ENCODE assay signal across 23 mouse cellular contexts in genomic region chr19:56296668-56297067, GRCm38 (mm10). TPM values are rescaled to one million over a fixed set of nuclear protein-coding genes. Genes with fewer than 3 reads are reported as not detected.
DNase-seq lines count a peak whose midpoint lies in the region; ATAC-seq and TF ChIP-seq lines count a peak whose summit lies in the region.
"Had no signal": no experiment of that assay in that cellular context is flagged by ENCODE, and none has a peak within 500 bp of the region (broad histone marks: within the 10 kb centered on the region; RNA-seq: fewer than 3 reads in every experiment).

No protein-coding gene starts in this region.

- H3K4me1 ChIP-seq in kidney, adult 2 months (ENCODE audit: control insufficient read depth, insufficient read depth, low read length): peaks cover 4% of the 10 kb centered on the region; the same call in 1 of the 2 replicates
- H3K4me1 ChIP-seq in stomach, postnatal 0 days (replicated peaks; ENCODE audit: control insufficient read depth, insufficient read depth): 0 out of 2 replicates have a peak, but pooled peaks cover 2% of the 10 kb centered on the region
- H3K4me1 ChIP-seq in heart, embryonic 10.5 days: peaks cover 3% of the 10 kb centered on the region; the same call in 1 of the 2 replicates

- WGBS in kidney, adult 2 months: 74% methylated on average over 9 of the region's 9 CpGs
- WGBS in stomach, postnatal 0 days: 69% methylated on average over 9 of the region's 9 CpGs
- 70% methylated on average over 9 of the region's 9 CpGs for WGBS in heart, embryonic 10.5 days

- no peak overlapping the region for H3K27ac ChIP-seq in kidney, adult 2 months (ENCODE audit: insufficient read depth, low read depth, low read length)
- H3K27ac ChIP-seq in stomach, postnatal 0 days (replicated peaks): no peak overlapping the region
- no peak overlapping the region for H3K27ac ChIP-seq in heart, embryonic 10.5 days
- H3K27ac ChIP-seq: forebrain, embryonic 10.5 days; forebrain, embryonic 13.5 days; heart, adult 2 months; hindbrain, embryonic 12.5 days; hindbrain, embryonic 15.5 days had no signal

- H3K27me3 ChIP-seq in kidney, adult 2 months (replicated peaks; ENCODE audit: control insufficient read depth, insufficient read depth, low read length): no peaks in the 10 kb centered on the region
- H3K27me3 ChIP-seq in stomach, postnatal 0 days (ENCODE audit: control insufficient read depth, insufficient read depth, low read length): no peaks in the 10 kb centered on the region
- H3K27me3 ChIP-seq in heart, embryonic 10.5 days (ENCODE audit: insufficient read depth, poor library complexity, severe bottlenecking): peaks cover 4% of the 10 kb centered on the region
- H3K27me3 ChIP-seq: forebrain, embryonic 13.5 days; hindbrain, embryonic 12.5 days; hindbrain, embryonic 15.5 days had no signal

- H3K9ac ChIP-seq in stomach, postnatal 0 days (ENCODE audit: low read length): no peak overlapping the region
- H3K9ac ChIP-seq: forebrain, embryonic 13.5 days; forebrain, postnatal 0 days; hindbrain, embryonic 12.5 days; hindbrain, embryonic 15.5 days had no signal

- H3K9me3 ChIP-seq in stomach, postnatal 0 days (ENCODE audit: control insufficient read depth, low read length): no peaks in the 10 kb centered on the region
- no peaks in the 10 kb centered on the region for H3K9me3 ChIP-seq in heart, embryonic 10.5 days
- H3K9me3 ChIP-seq: forebrain, embryonic 10.5 days; forebrain, embryonic 13.5 days; hindbrain, embryonic 12.5 days; hindbrain, embryonic 15.5 days had no signal

- no peak for TF ChIP-seq EP300 in stomach, postnatal 0 days (optimal IDR thresholded peaks at IDR 0.05)

- no peak overlapping the region for H3K4me3 ChIP-seq in kidney, adult 2 months (ENCODE audit: insufficient read depth, low read depth, low read length)
- H3K4me3 ChIP-seq in stomach, postnatal 0 days (ENCODE audit: low read depth, low read length): no peak overlapping the region
- H3K4me3 ChIP-seq in heart, embryonic 10.5 days: no peak overlapping the region
- H3K4me3 ChIP-seq: forebrain, embryonic 10.5 days; forebrain, embryonic 13.5 days; heart, adult 2 months; hindbrain, embryonic 12.5 days; hindbrain, embryonic 15.5 days had no signal

- no peaks in the 10 kb centered on the region for H3K36me3 ChIP-seq in kidney, adult 2 months (ENCODE audit: control insufficient read depth, insufficient read depth, low read length)
- H3K36me3 ChIP-seq in stomach, postnatal 0 days (ENCODE audit: control insufficient read depth, insufficient read depth, low read length): no peaks in the 10 kb centered on the region
- H3K36me3 ChIP-seq in heart, embryonic 10.5 days: no peaks in the 10 kb centered on the region
- H3K36me3 ChIP-seq: forebrain, embryonic 10.5 days; hindbrain, embryonic 12.5 days; hindbrain, embryonic 15.5 days had no signal

- no peak for TF ChIP-seq POLR2A in kidney, adult 2 months (IDR thresholded peaks at IDR 0.05; ENCODE audit: low read depth, low read length)

- no peak for TF ChIP-seq CTCF in kidney, adult 2 months (conservative IDR thresholded peaks at IDR 0.05; ENCODE audit: insufficient read depth, insufficient read length, low read depth, low read length)
- no peak for TF ChIP-seq CTCF in stomach, postnatal 0 days (IDR thresholded peaks at IDR 0.05; ENCODE audit: low read depth)

- peak; percentile 86 for ATAC-seq in CD4-positive, CD25-positive, alpha-beta regulatory T cell, adult 4 months
- ATAC-seq in stomach, postnatal 0 days (ENCODE audit: low FRiP score, low TSS enrichment): no peak
- ATAC-seq: forebrain, embryonic 13.5 days; forebrain, postnatal 0 days; intestine, postnatal 0 days had no signal

- H3K4me2 ChIP-seq in stomach, postnatal 0 days (replicated peaks; ENCODE audit: low read depth): no peak overlapping the region
- H3K4me2 ChIP-seq: forebrain, embryonic 13.5 days; heart, embryonic 11.5 days; hindbrain, embryonic 12.5 days; hindbrain, embryonic 15.5 days had no signal

- DNase-seq in kidney, adult 2 months: peak; percentile 14
- DNase-seq in kidney, adult 11 months: no peak
- peak; percentile 52 for DNase-seq in induced T-regulatory cell, adult 2 months (ENCODE audit: low read depth)
- no peak for DNase-seq in frontal cortex, postnatal 25 days (ENCODE audit: low spot score in 2 of 2)
- no peak for DNase-seq in stomach, postnatal 0 days (ENCODE audit: low spot score)
- DNase-seq in heart, embryonic 10.5 days (ENCODE audit: low spot score): no peak
- DNase-seq: adrenal gland, postnatal 10 days; adrenal gland, postnatal 36 days; cerebellum, adult 18-20 months; cerebellum, postnatal 25 days; forebrain, postnatal 0 days; gastrocnemius, postnatal 10 days; gastrocnemius, postnatal 36 days; heart, adult 2 months; kidney, adult 9 months had no signal

RNA-seq across cellular contexts. Expression of gene Habp2, which starts 9.7 kb away (rescaled TPM):
- 303 and 362 TPM in 2 replicates for polyA plus RNA-seq in kidney, adult 2 months (2012; rRNA removed)
- polyA plus RNA-seq in CD4-positive, CD25-positive, alpha-beta regulatory T cell, adult 4 months (2017; shearing (Covaris generic)): under 1 TPM in 1 of 2 experiments, not detected in 1; 0.36 TPM
- 28.9 and 29.1 TPM in 2 replicates for polyA plus RNA-seq in stomach, postnatal 0 days (2015; fragmentation: Nextera tagmentation; extraction: Ambion mirVana)
- polyA plus RNA-seq in heart, embryonic 10.5 days (2016; fragmentation: Nextera tagmentation; extraction: Ambion mirVana): 0.87 and 19.6 TPM in 2 replicates
- polyA plus RNA-seq: forebrain, embryonic 10.5 days; forebrain, postnatal 0 days; frontal cortex, adult 2 months; heart, adult 2 months had no signal

Comparison
In these comparisons a context has a peak if more than half of its experiments do, and no peak if none do; other contexts are left out.
1. DNase-seq: peak in kidney, adult 2 months (single experiment) and induced T-regulatory cell, adult 2 months (single experiment); none in kidney, adult 11 months (single experiment), frontal cortex, postnatal 25 days (0 of 2), stomach, postnatal 0 days (single experiment) and heart, embryonic 10.5 days (single experiment).